Mouse (Mus musculus) liver, embryonic 12.5 days (tissue): ENCODE measurements around the gene Rgl1. TPM values are rescaled to one million over a fixed set of nuclear protein-coding genes. Genes with fewer than 3 reads are reported as not detected.
"Not testable (repeated sequence)": the region's sequence is repeated elsewhere in the genome, so short reads cannot be mapped to it uniquely, and the experiment has no call there.

Experiments
- ATAC-seq: fragments of 200-750 bp; cut with Nextera tagmentation; 2 replicates; pipeline ENCODE4 v1.8.0; 2017; ENCODE audit warnings: moderate number of reproducible peaks, mild to moderate bottlenecking, moderate library complexity
- H3K27ac ChIP-seq: fragments of 300-500 bp; sonication (generic); 2 replicates; pipeline ENCODE4 v1.5.1; 2016; ENCODE audit warnings: mild to moderate bottlenecking
- H3K27me3 ChIP-seq: fragments of 300-500 bp; sonication (generic); replicated peaks from 2 replicates; pipeline ENCODE4 v1.6.1; 2016; ENCODE audit warnings: mild to moderate bottlenecking, moderate library complexity
- H3K36me3 ChIP-seq: fragments of 300-500 bp; sonication (generic); 2 replicates; pipeline ENCODE4 v1.6.1; 2016; ENCODE audit warnings: mild to moderate bottlenecking, moderate library complexity
- H3K4me1 ChIP-seq: fragments of 300-500 bp; sonication (generic); 2 replicates; pipeline ENCODE4 v1.6.1; 2016
- H3K4me2 ChIP-seq: fragments of 300-500 bp; sonication (generic); 2 replicates; pipeline ENCODE4 v1.6.1; 2016; ENCODE audit warnings: mild to moderate bottlenecking, moderate library complexity
- H3K4me3 ChIP-seq: fragments of 300-500 bp; sonication (generic); 2 replicates; pipeline ENCODE4 v1.5.1; 2016; ENCODE audit warnings: mild to moderate bottlenecking, moderate library complexity
- H3K9ac ChIP-seq: fragments of 300-500 bp; sonication (generic); 2 replicates; pipeline ENCODE4 v1.6.1; 2016; ENCODE audit warnings: mild to moderate bottlenecking, moderate library complexity
- H3K9me3 ChIP-seq: fragments of 300-500 bp; sonication (generic); replicated peaks from 2 replicates; pipeline ENCODE4 v1.6.1; 2016; ENCODE audit warnings: mild to moderate bottlenecking, moderate library complexity
- WGBS: fragments of 180-500 bp; shearing (Covaris S2); methylation state at CpG from one replicate; pipeline ENCODE4 v1.1.7; 2016; ENCODE audit not compliant: insufficient replicate concordance; 5-methylcytosine and 5-hydroxymethylcytosine counted together
- polyA plus RNA-seq: library from polyadenylated mRNA; unstranded; fragments of >200 nt; fragmentation: Nextera tagmentation; extraction: Ambion mirVana; gene quantifications from 2 replicates; pipeline ENCODE4 v1.2.1, GENCODE M21; 2016

The Rgl1 gene
- polyA plus RNA-seq, 1 experiment from 2014 or later = 12.5 TPM

GRCm38 (mm10) chr1:152796683-152797263, 30.6 kb upstream of the Rgl1 start:
- Histone ChIP-seq H3K4me3 (no peak overlapping the region), H3K9ac (no peak overlapping the region), H3K9me3 (no peaks in the 10 kb centered on the region), H3K27me3 (no peaks in the 10 kb centered on the region), H3K4me1 (peaks cover 24% of the 10 kb centered on the region), H3K4me2 (no peak overlapping the region), H3K27ac (no peak overlapping the region), H3K36me3 (no peaks in the 10 kb centered on the region)
- 67% methylated on average over 8 of the region's 8 CpGs for WGBS
- ATAC-seq = no peak

GRCm38 (mm10) chr1:152795688-152796255, 29.6 kb upstream of the Rgl1 start:
- Histone ChIP-seq H3K27me3 (no peaks in the 10 kb centered on the region), H3K9me3 (no peaks in the 10 kb centered on the region), H3K27ac (no peak overlapping the region), H3K36me3 (no peaks in the 10 kb centered on the region), H3K4me1 (peaks cover 27% of the 10 kb centered on the region), H3K9ac (no peak overlapping the region), H3K4me3 (no peak overlapping the region), H3K4me2 (no peak overlapping the region)
- 39% methylated on average over 8 of the region's 8 CpGs for WGBS
- no peak for ATAC-seq

GRCm38 (mm10) chr1:152793495-152794130, 27.5 kb upstream of the Rgl1 start:
- Histone ChIP-seq H3K36me3 (no peaks in the 10 kb centered on the region), H3K27ac (no peak overlapping the region), H3K27me3 (no peaks in the 10 kb centered on the region), H3K4me3 (no peak overlapping the region), H3K4me2 (no peak overlapping the region), H3K9ac (no peak overlapping the region), H3K4me1 (peaks cover 27% of the 10 kb centered on the region), H3K9me3 (no peaks in the 10 kb centered on the region)
- no peak for ATAC-seq
- WGBS = 60% methylated on average over 6 of the region's 6 CpGs

- H3K4me2 ChIP-seq = no peak overlapping the region
- no peaks in the 10 kb centered on the region for H3K36me3 ChIP-seq
- H3K4me1 ChIP-seq = peaks cover 26% of the 10 kb centered on the region
- H3K4me3 ChIP-seq = no peak overlapping the region
- WGBS = 75% methylated on average over 12 of the region's 12 CpGs
- no peak overlapping the region for H3K9ac ChIP-seq
- ATAC-seq = no peak
- H3K27me3 ChIP-seq = no peaks in the 10 kb centered on the region
- H3K27ac ChIP-seq = no peak overlapping the region
- no peaks in the 10 kb centered on the region for H3K9me3 ChIP-seq
Measured at GRCm38 (mm10) chr1:152792736-152793494, 26.8 kb upstream of the Rgl1 start.

GRCm38 (mm10) chr1:152791269-152791668, 25.1 kb upstream of the Rgl1 start:
- H3K9ac ChIP-seq = no peak overlapping the region
- no peak overlapping the region for H3K4me3 ChIP-seq
- no peak overlapping the region for H3K4me2 ChIP-seq
- H3K36me3 ChIP-seq = no peaks in the 10 kb centered on the region
- no peak overlapping the region for H3K27ac ChIP-seq
- no peak for ATAC-seq
- peaks cover 19% of the 10 kb centered on the region for H3K4me1 ChIP-seq
- no peaks in the 10 kb centered on the region for H3K9me3 ChIP-seq
- WGBS = 50% methylated on average over 4 of the region's 4 CpGs
- no peaks in the 10 kb centered on the region for H3K27me3 ChIP-seq

- no peaks in the 10 kb centered on the region for H3K27me3 ChIP-seq
- H3K4me3 ChIP-seq = no peak overlapping the region
- no peak for ATAC-seq
- H3K4me1 ChIP-seq = peaks cover 15% of the 10 kb centered on the region
- no peak overlapping the region for H3K27ac ChIP-seq
- H3K36me3 ChIP-seq = no peaks in the 10 kb centered on the region
- H3K9ac ChIP-seq = no peak overlapping the region
- no peaks in the 10 kb centered on the region for H3K9me3 ChIP-seq
- peak overlapping the region; percentile 36 for H3K4me2 ChIP-seq
- WGBS = 5% methylated on average over 6 of the region's 6 CpGs
Measured at GRCm38 (mm10) chr1:152790821-152791220, 24.7 kb upstream of the Rgl1 start.

- Histone ChIP-seq H3K36me3 (no peaks in the 10 kb centered on the region), H3K9ac (no peak overlapping the region), H3K4me1 (peaks cover 10% of the 10 kb centered on the region), H3K27me3 (no peaks in the 10 kb centered on the region), H3K4me2 (peak overlapping the region; percentile 36), H3K27ac (no peak overlapping the region), H3K9me3 (no peaks in the 10 kb centered on the region), H3K4me3 (no peak overlapping the region)
- no peak; the same call in 1 of the 2 replicates for ATAC-seq
- WGBS = 17% methylated on average over 12 of the region's 12 CpGs
Measured at GRCm38 (mm10) chr1:152790254-152790653, 24.1 kb upstream of the Rgl1 start.

GRCm38 (mm10) chr1:152788121-152788660, 22.0 kb upstream of the Rgl1 start:
- no peak for ATAC-seq
- H3K36me3 ChIP-seq = no peaks in the 10 kb centered on the region
- no peak overlapping the region for H3K27ac ChIP-seq
- no peaks in the 10 kb centered on the region for H3K9me3 ChIP-seq
- no peak overlapping the region for H3K4me2 ChIP-seq
- WGBS = 54% methylated on average over 4 of the region's 4 CpGs
- H3K4me1 ChIP-seq = peaks cover 7% of the 10 kb centered on the region
- no peak overlapping the region for H3K9ac ChIP-seq
- H3K4me3 ChIP-seq = no peak overlapping the region
- H3K27me3 ChIP-seq = no peaks in the 10 kb centered on the region

GRCm38 (mm10) chr1:152786953-152787352, 20.8 kb upstream of the Rgl1 start:
- Histone ChIP-seq H3K4me1 (peaks cover 7% of the 10 kb centered on the region), H3K27me3 (no peaks in the 10 kb centered on the region), H3K4me2 (no peak overlapping the region), H3K4me3 (no peak overlapping the region), H3K9ac (no peak overlapping the region), H3K27ac (no peak overlapping the region), H3K36me3 (no peaks in the 10 kb centered on the region), H3K9me3 (no peaks in the 10 kb centered on the region)
- ATAC-seq = no peak
- 56% methylated on average over 4 of the region's 4 CpGs for WGBS

GRCm38 (mm10) chr1:152785446-152785845, 19.3 kb upstream of the Rgl1 start:
- ATAC-seq, H3K36me3 ChIP-seq, H3K4me1 ChIP-seq, H3K27me3 ChIP-seq, H3K9ac ChIP-seq, H3K4me2 ChIP-seq, H3K4me3 ChIP-seq, H3K27ac ChIP-seq, H3K9me3 ChIP-seq: not testable (repeated sequence)
- WGBS = 70% methylated on average over 3 of the region's 3 CpGs

GRCm38 (mm10) chr1:152784620-152785019, 18.5 kb upstream of the Rgl1 start:
- H3K4me1 ChIP-seq = no peaks in the 10 kb centered on the region
- H3K9ac ChIP-seq = no peak overlapping the region
- no peak overlapping the region for H3K4me3 ChIP-seq
- no peaks in the 10 kb centered on the region for H3K36me3 ChIP-seq
- 84% methylated on average over 8 of the region's 8 CpGs for WGBS
- no peaks in the 10 kb centered on the region for H3K9me3 ChIP-seq
- no peak overlapping the region for H3K27ac ChIP-seq
- no peak overlapping the region for H3K4me2 ChIP-seq
- ATAC-seq = no peak
- H3K27me3 ChIP-seq = no peaks in the 10 kb centered on the region
